Mouse (Mus musculus) thymus, adult 2 months (tissue): ENCODE measurements around the gene Grip1.

ENCODE experiments used
- CTCF ChIP-seq: fragments of 200-500 bp; IDR thresholded peaks from 2 replicates; pipeline ENCODE4 v1.5.1; 2012; ENCODE audit warnings: mild to moderate bottlenecking, control low read depth, low read length, moderate library complexity, borderline replicate concordance; ENCODE audit not compliant: control insufficient read depth, poor library complexity, insufficient read depth; ENCODE audit errors: extremely low read depth
- POLR2A ChIP-seq: fragments of 200-500 bp; IDR thresholded peaks from 2 replicates; pipeline ENCODE4 v1.6.1; 2012; ENCODE audit warnings: mild to moderate bottlenecking, low read length, control low read depth, moderate library complexity; ENCODE audit not compliant: control insufficient read depth, poor library complexity, insufficient read depth; ENCODE audit errors: extremely low read depth

DNA sequence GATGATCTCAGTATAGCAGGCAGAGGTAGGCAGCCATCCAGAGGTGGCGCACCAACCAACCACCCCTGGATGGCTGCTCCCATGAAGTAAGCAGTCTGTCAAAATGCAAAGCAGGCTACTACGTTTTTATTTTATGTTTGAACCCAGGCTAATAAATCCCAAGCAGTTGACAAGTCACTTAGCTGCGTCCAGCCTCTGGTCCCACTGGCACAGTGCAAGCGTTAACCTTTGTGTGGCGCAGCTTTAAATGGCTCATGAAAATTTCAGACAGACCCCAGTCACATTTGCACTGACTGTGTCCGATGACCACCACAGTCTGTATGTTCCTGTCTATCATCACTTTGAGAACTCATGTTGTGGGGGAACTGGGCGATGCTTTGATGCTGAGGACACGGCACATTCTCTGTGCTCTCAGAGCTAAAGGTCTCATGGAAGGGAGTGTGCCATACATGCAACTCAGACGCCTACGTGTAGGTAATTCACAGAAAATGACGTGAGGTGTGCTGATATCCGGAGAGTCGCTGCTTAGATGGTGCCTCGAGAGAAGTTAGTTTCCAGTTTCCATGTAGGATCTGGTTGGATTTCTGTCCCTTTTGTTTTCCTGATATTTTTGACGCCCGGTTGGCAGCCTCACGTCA lies 29.6 kb downstream of the Grip1 start:
- TF ChIP-seq CTCF (no peak), POLR2A (no peak)
